In the genomic region with DNA sequence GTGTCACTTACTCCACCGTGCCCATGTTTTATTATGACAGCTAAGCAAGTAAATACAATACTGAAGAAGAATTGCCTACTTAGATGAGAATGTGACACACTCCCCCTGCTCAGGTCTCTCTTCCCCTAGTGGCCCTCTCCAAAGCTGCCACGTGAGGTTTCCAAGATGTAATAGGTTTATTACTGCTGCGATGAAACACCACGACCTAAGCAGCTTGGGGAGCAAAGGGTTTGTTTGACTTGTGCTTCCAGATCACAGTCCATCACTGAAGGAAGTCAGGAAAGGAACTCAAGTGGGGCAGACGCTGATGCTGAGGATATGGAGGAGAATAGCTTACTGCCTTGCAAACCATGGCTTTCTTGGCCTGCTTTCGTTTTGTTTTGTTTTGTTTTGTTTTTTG, we compare ENCODE assay signal across 24 mouse cellular contexts.
"Had no signal": no experiment of that assay in that cellular context is flagged by ENCODE, and none has a peak within 500 bp of the region (broad histone marks: within the 10 kb centered on the region; RNA-seq: fewer than 3 reads in every experiment).

No protein-coding gene starts in this region.

- H3K9me3 ChIP-seq: heart, embryonic 13.5 days; heart, embryonic 15.5 days; hindbrain, embryonic 13.5 days; hindbrain, embryonic 15.5 days; limb, embryonic 13.5 days; limb, embryonic 15.5 days; liver, embryonic 12.5 days had no signal

- H3K4me2 ChIP-seq: heart, embryonic 11.5 days; heart, embryonic 13.5 days; heart, embryonic 15.5 days; hindbrain, embryonic 13.5 days; hindbrain, embryonic 15.5 days; limb, embryonic 13.5 days; limb, embryonic 15.5 days; liver, embryonic 12.5 days had no signal

- H3K27me3 ChIP-seq: heart, embryonic 13.5 days; heart, embryonic 15.5 days; hindbrain, embryonic 15.5 days; limb, embryonic 13.5 days; limb, embryonic 15.5 days; liver, embryonic 12.5 days had no signal

- H3K36me3 ChIP-seq: heart, embryonic 13.5 days; heart, embryonic 15.5 days; hindbrain, embryonic 13.5 days; hindbrain, embryonic 15.5 days; limb, embryonic 13.5 days; limb, embryonic 15.5 days; liver, embryonic 12.5 days had no signal

- H3K4me3 ChIP-seq: gastrocnemius, adult 2 months; heart, embryonic 13.5 days; heart, embryonic 15.5 days; hindbrain, embryonic 13.5 days; hindbrain, embryonic 15.5 days; layer of hippocampus, adult 2 months; left cerebral cortex, adult 2 months; limb, embryonic 13.5 days; limb, embryonic 15.5 days; liver, embryonic 12.5 days had no signal

- H3K27ac ChIP-seq: gastrocnemius, adult 2 months; heart, embryonic 13.5 days; heart, embryonic 15.5 days; hindbrain, embryonic 13.5 days; hindbrain, embryonic 15.5 days; hindbrain, postnatal 0 days; layer of hippocampus, adult 2 months; left cerebral cortex, adult 2 months; limb, embryonic 13.5 days; limb, embryonic 15.5 days; liver, embryonic 12.5 days had no signal

- DNase-seq: gastrocnemius, adult 2 months; gastrocnemius, postnatal 10 days; gastrocnemius, postnatal 25 days; heart, adult 18-20 months; heart, postnatal 14 days; heart, postnatal 36 days; kidney, adult 18-20 months; kidney, adult 8-10 months; kidney, postnatal 10 days; kidney, postnatal 25 days; kidney, postnatal 4 days; left cerebral cortex, postnatal 4 days had no signal

- H3K4me1 ChIP-seq: liver, embryonic 12.5 days had no signal

- H3K9ac ChIP-seq: heart, embryonic 13.5 days; heart, embryonic 15.5 days; hindbrain, embryonic 13.5 days; hindbrain, embryonic 15.5 days; limb, embryonic 13.5 days; limb, embryonic 15.5 days; liver, embryonic 12.5 days had no signal

- ATAC-seq: forebrain, embryonic 16.5 days; hindbrain, postnatal 0 days; liver, embryonic 12.5 days had no signal
